Mouse (Mus musculus) adrenal gland, adult (tissue): ENCODE results near the gene Dhx34.
A peak's percentile ranks its signal among the peaks of the same experiment; 100 is the strongest.
"Not testable (repeated sequence)": the region's sequence is repeated elsewhere in the genome, so short reads cannot be mapped to it uniquely, and the experiment has no call there.

ENCODE experiments used
- DNase-seq, 2 experiments: peaks; one replicate each; pipeline ENCODE4 v3.0.0; 2022 to 2023; ENCODE audit warnings: low spot score in 1 of 2; ENCODE audit not compliant: inconsistent age in 2 of 2

Dhx34 gene

GRCm38 (mm10) chr7:16221582-16222272 lies at the start of gene Dhx34:
Gene Dhx34, minus strand, starts transcription at chr7:16222037.
- DNase-seq: peak; percentile 97 to 98

DNA sequence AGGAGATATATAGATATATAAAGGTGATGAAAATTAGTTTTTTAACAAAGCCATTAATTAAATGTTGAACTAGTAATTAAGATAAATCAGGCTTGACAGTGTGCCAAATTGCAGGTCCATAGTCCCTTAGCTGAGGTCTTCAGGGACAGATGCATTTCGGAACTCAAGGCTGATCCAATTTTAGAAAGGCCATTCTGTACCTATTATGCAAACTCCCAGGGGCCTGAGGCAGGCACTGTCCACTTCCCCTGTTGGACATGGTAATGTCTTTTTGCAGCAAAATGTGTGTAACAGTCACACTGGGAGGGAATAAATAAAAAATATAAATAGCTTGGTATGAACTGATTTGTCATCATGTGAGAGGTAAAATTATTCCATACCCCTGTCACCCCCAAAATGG lies 49.3 kb upstream of the Dhx34 start:
- DNase-seq: peak in 1 of 2 experiments; percentile 57

- DNase-seq: not testable (repeated sequence)
Measured at GRCm38 (mm10) chr7:16266593-16266992, 44.8 kb upstream of the Dhx34 start.

DNA sequence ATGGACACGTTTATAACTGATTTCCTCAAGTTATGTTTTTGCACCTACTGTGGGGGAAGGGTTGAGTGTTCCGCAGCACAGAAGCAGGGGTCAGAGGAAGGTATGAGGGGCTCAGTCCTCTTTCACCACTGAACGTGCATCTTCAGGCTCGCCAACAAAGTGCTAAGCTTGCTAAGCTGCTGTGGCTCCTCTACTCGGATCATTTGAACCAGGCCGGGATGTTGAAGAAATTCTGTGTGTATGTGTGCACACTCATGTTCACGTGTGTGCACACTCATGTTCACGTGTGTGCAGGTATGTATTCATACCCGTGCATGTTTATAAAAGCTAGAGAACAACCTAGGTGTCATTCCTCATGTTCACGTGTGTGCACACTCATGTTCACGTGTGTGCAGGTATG lies 44.0 kb upstream of the Dhx34 start:
- no peak for DNase-seq

GRCm38 (mm10) chr7:16263843-16264242 lies 42.0 kb upstream of the Dhx34 start:
- no peak for DNase-seq

DNA sequence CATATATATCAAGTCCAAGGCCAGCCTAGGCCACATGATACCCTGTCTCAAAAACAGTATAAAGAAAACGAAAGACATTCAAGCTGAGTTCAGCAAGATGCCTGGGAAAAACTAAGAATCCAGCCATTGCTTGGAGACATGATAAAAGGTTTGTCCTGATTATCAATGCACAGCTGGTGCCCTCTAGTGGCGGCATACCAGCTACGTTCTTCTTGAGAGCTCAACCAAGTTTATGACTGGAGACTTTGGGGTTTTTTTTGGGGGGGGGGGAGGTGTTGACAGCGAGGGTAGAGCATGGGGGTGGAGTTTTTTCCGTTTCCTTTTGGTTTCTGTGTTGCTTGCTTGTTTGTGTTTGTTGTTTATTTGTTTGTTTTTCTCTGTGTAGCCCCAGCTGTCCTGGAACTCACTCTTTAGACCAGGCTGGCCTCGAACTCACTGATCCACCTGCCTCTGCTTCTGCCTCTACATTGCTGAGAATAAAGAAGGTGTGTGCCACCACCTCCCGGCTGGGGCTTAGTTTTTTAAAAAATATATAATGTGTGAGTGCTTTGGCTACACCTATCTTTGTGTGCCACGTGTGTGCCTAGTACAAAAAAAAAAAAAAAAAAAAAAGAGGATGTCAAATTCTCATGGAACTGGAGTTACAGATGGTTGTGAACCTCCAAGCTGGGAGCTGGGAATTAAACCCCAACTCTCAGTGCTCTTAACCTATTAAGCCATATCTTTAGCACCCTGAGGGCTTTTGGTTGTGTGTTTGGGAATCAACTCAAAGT lies 41.4 kb upstream of the Dhx34 start:
- DNase-seq: peak; percentile 76 to 88

DNA sequence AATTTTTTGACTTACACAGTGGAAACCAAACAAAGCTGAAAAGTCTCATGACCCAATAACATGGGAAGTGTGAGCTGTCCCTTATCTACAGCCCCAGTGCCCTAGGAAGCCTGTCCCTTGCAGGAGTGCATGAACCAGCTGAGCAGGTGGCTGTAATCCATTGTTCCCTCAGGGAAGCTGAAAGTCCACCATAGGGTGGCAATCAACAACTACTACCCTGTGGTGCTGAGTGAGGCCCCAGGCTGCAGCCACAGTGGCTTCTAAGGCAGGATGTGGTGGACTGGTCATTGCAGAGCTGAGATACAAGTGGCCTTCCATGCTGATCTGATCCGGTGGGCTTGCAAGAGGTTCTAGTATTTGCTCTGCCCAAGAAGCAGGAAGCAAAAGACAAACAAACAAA lies 39.3 kb upstream of the Dhx34 start:
- DNase-seq: no peak

DNA sequence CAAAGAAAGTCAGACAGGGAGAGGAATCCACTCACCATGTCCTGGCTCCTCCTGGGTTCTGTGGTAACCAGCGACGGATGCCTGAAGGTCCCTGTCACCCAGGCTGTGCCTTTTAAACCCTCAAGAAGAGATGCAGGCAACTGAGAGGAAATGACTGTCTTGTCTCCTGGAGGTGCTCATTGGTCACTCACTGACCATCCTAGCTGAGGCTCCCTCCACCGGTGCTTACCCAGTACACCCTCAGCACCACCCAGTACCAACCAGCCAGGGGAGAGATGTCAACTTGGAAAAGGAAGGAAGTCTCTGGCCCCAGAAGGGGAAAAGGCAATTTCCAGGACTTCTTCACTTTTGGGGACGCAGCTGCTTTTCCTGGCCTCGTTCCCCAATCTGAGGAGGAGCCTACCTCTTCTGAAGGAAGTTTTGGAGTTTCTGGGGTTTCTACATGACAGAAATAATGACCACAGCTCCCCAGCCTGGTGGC lies 37.3 kb upstream of the Dhx34 start, which contains the start of gene C5ar1:
C5ar1 (minus strand) TSS at position 431 of the 481 bp plus-strand sequence.
- peak in 1 of 2 experiments; percentile 35 for DNase-seq

DNA sequence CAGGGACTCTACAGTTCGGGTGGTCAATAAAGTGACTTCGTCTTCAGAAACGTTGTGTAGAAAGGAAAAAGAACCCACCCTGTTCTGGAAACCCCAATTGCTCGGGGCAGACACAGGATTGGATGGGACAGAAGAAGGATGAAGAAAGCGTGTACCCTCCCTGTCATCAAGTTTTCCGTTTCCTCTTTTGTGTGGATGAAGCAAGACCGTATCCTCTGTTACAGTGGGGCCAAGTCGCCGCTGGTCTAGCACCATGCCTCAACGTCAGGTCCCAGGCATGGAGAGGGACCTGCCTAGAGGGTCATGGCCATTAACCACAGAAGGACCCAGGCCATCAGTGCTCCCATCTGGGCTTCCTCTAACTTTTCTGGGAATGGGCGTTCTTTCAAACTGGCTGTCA lies 36.0 kb upstream of the Dhx34 start:
- peak in 1 of 2 experiments; percentile 43 for DNase-seq

- not testable (repeated sequence) for DNase-seq
Measured at GRCm38 (mm10) chr7:16255963-16256362, 34.1 kb upstream of the Dhx34 start.

DNA sequence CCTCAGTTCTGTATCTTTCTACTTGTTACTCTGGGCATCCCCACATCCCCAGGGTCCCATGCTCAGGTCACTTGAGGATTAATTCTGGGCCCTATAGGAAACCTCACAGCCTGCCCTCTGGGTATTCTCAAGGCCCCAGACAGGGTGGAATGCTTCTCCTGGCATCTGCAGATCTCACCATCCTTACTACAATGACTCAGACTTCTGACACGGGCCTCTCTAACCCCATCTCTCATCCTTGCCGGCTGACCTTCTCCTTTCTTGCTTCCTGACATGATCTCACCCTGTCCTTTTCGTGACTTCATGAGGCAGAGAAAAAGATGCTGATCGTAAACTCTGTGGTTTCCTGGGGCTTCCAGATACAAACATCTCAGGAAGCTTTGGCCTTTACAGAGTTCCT lies 32.4 kb upstream of the Dhx34 start:
- DNase-seq: peak; percentile 63 to 77

GRCm38 (mm10) chr7:16250687-16251086 lies 28.9 kb upstream of the Dhx34 start:
- no peak for DNase-seq

DNA sequence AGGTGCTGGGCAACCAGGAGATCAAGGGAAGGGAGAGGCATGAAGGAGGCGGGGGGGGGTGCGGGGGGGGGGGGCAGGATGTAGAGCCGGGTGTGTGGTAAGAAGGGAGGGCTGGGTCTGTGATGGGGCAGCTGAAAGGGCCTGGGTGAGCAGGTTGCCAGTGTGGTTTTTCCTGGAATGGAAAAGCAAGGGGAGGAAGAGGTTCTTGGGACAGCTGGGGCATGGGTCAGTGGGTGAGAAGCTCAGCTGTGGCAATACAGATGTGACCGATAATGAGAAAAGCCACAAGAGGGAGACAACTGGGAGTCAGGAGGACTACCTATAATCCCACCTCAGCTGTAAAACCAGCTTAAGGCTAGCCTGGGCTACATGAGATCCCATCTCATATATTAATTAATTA lies 24.1 kb upstream of the Dhx34 start:
- no peak for DNase-seq

GRCm38 (mm10) chr7:16244067-16244466 lies 22.2 kb upstream of the Dhx34 start, which contains the start of gene C5ar2:
Gene C5ar2, minus strand, starts transcription at chr7:16244154.
- no peak for DNase-seq

- no peak for DNase-seq
Measured at GRCm38 (mm10) chr7:16242198-16242597, 20.4 kb upstream of the Dhx34 start.

DNA sequence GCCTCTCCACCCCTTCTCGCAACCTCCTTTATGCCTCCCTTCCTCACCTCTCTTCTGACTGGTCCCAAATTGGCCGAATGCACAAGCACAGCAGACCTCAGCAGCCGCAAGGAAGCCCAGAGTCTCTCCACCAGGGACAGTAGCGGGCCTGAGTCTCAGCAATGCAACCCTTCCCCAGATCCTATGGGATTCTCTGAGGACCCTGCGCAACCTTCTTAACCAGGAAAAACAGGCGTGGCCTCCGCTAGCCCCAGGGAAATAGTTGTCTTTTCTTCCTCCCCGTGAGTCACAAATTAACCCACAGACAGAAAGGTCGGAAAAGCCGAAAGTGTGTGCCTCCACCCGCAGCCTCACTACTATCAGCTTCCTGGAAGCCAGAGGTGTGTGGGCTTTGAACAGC lies 19.9 kb upstream of the Dhx34 start:
- no peak for DNase-seq

- no peak for DNase-seq
Measured at GRCm38 (mm10) chr7:16240978-16241303, 19.1 kb upstream of the Dhx34 start.

GRCm38 (mm10) chr7:16240281-16240977 lies 18.6 kb upstream of the Dhx34 start:
- no peak for DNase-seq

DNA sequence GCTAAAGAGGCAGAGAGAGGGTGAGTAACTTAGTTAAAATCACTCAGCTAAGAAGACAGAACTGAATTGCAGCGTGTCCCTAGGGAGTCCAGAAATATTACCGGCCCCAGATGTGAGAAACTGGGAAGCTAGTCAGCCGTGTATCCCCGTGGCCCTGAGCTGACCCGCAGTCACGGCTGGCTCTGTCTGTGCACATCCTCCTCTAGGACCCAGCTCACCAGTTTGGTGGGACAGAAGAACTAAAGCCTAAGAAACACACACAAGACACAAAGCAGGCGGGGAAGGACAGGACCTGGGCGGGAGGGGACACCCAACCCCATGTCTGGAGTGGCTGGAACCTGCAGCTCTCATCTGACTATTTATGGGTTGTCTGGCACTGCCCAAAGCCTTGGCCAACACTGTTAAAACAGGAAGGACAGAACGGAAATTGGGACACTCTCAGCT lies 17.7 kb upstream of the Dhx34 start:
- DNase-seq: peak in 1 of 2 experiments; percentile 49

- no peak for DNase-seq
Measured at GRCm38 (mm10) chr7:16229869-16230268, 8.0 kb upstream of the Dhx34 start.

DNA sequence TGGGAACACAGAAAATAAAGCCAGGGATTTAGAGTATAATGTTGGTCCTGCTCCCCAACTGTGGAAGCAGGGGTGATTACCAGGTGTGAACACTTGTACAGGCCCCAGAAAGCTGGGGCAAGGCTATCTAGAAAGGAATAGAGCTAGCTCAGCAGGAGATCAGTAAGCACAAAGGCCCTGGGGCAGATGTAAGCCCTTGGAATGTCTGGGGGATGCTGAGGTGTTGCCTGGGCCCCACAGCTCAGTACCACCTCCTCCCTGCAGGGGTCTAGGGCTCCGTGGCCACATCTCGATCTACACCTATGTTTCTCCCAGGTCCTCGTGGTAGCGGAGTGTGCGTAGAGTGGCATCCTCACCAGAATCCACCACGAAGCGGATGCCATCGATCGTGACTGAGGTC lies 7.9 kb downstream of the Dhx34 start:
- DNase-seq: no peak

DNA sequence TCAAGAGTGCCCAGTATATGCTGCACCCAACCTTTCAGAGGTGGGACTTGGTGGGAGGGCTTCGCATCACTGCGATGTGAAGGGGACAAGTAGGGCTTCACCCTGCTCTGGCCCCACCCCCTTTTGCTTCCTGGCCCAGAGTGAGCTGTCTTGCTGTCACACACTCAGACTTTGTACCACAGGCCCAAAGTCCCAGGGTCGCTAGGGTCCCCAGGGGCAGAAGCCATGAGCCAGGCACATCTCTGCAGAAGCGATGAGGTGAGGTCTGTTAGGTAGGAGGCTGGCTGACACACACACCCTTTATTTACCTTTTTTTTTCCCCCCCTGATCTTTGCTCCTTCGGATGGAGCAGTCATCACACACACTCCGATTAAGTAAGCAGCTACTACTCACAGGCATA lies 8.6 kb downstream of the Dhx34 start:
- no peak for DNase-seq
